Mouse (Mus musculus) cerebellum, adult 9-10 months (tissue): ENCODE measurements at regions not wholly inside any gene's neighbourhood (a gene's known extent, or its start where the extent isn't known, plus 50 kb on each side); places are given as distances from the start of the nearest gene placed in this dataset.
A peak's percentile ranks its signal among the peaks of the same experiment; 100 is the strongest.

Source experiments
- DNase-seq: peaks from one replicate; pipeline ENCODE4 v3.0.0; 2022

- DNase-seq: no peak
Observed at GRCm38 (mm10) chr11:57958233-57958632, 50.6 kb upstream of the Larp1 start.

GRCm38 (mm10) chr11:57956909-57957308 is 52.0 kb upstream of the Larp1 start:
- DNase-seq: no peak

GRCm38 (mm10) chr11:57956076-57956475 is 52.8 kb upstream of the Larp1 start:
- DNase-seq: no peak

GRCm38 (mm10) chr11:57955476-57955875 is 53.4 kb upstream of the Larp1 start:
- DNase-seq: no peak

GRCm38 (mm10) chr11:57954510-57955184 is 54.2 kb upstream of the Larp1 start:
- no peak for DNase-seq

- DNase-seq: no peak
Observed at GRCm38 (mm10) chr11:57953694-57954093, 55.2 kb upstream of the Larp1 start.

- DNase-seq: no peak
Observed at GRCm38 (mm10) chr11:57952619-57953018, 56.2 kb upstream of the Larp1 start.

GRCm38 (mm10) chr11:57951541-57952326 is 57.1 kb upstream of the Larp1 start:
- no peak for DNase-seq

- peak; percentile 65 for DNase-seq
Observed at GRCm38 (mm10) chr11:57950989-57951388, 57.9 kb upstream of the Larp1 start.

GRCm38 (mm10) chr11:57949067-57949466 is 59.8 kb upstream of the Larp1 start:
- DNase-seq: no peak

- no peak for DNase-seq
Observed at GRCm38 (mm10) chr11:57947347-57947746, 61.5 kb upstream of the Larp1 start.

- peak; percentile 81 for DNase-seq
Observed at GRCm38 (mm10) chr11:57934391-57934850, 74.4 kb upstream of the Larp1 start.

- DNase-seq: no peak
Observed at GRCm38 (mm10) chr11:57933065-57933464, 75.8 kb upstream of the Larp1 start.

- DNase-seq: no peak
Observed at GRCm38 (mm10) chr11:57929506-57929905, 79.4 kb upstream of the Larp1 start.

GRCm38 (mm10) chr11:57920263-57920662 is 87.6 kb upstream of the Hand1 start:
- no peak for DNase-seq

- no peak for DNase-seq
Observed at GRCm38 (mm10) chr11:57918447-57919059, 85.9 kb upstream of the Hand1 start.

- no peak for DNase-seq
Observed at GRCm38 (mm10) chr11:57917974-57918373, 85.4 kb upstream of the Hand1 start.

- no peak for DNase-seq
Observed at GRCm38 (mm10) chr11:57916016-57916415, 83.4 kb upstream of the Hand1 start.

GRCm38 (mm10) chr11:57913801-57914560 is 81.4 kb upstream of the Hand1 start:
- DNase-seq: no peak

- DNase-seq: no peak
Observed at GRCm38 (mm10) chr11:57913020-57913699, 80.5 kb upstream of the Hand1 start.

GRCm38 (mm10) chr11:57911698-57912283 is 79.2 kb upstream of the Hand1 start:
- DNase-seq: no peak

- no peak for DNase-seq
Observed at GRCm38 (mm10) chr11:57904216-57904615, 71.6 kb upstream of the Hand1 start.
